Mouse (Mus musculus) erythroblast, embryonic 14.5 days (primary cell): ENCODE results near the gene Cpvl.

Experiments used
- GATA1 ChIP-seq: IDR thresholded peaks from 2 replicates; pipeline ENCODE4 v1.6.1; 2012; ENCODE audit warnings: low read length, inconsistent platforms, mixed read lengths
- TAL1 ChIP-seq: IDR thresholded peaks from 3 replicates; pipeline ENCODE4 v1.6.1; 2012; ENCODE audit warnings: low read length, inconsistent platforms, mixed read lengths

- TF ChIP-seq TAL1 (no peak), GATA1 (no peak)
These were observed 45.4 kb upstream of the Cpvl start for GRCm38 (mm10) chr6:54023846-54024245.
